Mouse (Mus musculus) hindlimb bud, embryonic 11.5 days (tissue): ENCODE measurements at regions not wholly inside any gene's neighbourhood (a gene's known extent, or its start where the extent isn't known, plus 50 kb on each side); places are given as distances from the start of the nearest gene placed in this dataset.

ENCODE experiments used
- DNase-seq: peaks from one replicate; pipeline ENCODE4 v3.0.0-alpha.2; 2012; ENCODE audit warnings: low read depth, low spot score; ENCODE audit errors: extremely low spot score

DNA sequence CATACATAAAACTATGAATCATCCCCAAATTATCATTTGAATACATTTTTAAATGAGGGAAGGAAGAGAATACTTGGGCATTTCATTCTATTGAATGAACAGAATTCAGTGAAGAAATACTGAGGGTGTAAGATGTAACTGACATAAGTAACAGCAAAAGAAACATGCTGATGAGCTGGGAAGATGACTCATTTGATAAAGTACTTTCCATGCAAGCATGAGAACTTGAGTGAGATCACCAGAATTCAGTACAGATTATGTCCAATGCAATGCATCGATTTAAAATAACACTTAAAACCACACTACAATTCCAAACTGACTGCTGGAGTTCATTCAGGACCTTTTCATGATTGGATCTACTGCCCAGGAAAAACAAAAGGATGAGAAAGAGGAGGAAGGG, 3467.1 kb upstream of the Gm7489 start:
- no peak for DNase-seq

DNA sequence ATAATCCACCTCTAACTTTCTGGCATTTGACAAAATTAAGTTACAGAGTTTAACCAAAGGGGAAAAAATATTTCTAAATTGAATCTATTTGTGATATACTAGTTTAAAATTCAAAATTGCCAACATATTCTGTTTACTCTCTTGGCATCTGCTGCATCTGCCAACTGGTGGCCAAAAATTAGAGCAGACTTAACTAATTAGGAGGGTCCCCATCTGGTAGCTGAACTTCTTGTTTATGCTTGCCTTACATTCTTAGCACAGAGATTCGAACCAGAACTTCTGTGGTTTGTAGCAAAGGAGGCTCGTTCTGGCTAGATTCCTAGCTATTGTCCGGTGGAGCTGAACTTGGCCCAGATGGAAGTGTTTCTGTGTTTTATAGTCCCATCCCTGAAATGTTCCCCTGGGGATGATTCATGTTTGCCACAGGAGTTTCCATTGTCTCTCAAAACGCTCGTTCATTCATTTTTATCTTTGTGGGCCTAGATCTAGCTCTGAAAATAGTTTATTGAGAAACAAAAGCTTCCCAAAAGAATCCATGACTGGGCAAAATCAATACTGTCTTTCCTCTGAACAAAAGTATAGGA, 3461.5 kb upstream of the Gm7489 start:
- DNase-seq, result no peak

DNA sequence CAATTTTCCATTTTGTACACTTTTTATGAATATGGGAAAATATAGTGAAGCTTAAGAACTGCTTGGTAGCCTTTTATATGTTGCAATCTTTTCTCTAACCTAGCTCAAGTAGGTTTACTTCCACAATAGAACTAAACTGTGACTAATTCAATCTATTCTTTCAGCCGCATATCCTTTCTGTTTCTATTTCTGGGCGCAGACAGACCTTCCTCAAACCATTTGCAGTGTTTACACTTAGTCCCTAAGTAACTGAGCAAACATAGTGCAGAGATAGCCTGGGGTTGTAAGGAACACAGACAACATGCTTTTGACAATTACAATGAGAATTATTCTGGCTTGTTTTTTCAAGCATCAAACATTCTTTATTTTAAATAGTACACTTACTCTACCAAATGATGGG, 3435.1 kb upstream of the Gm7489 start:
- no peak for DNase-seq

DNA sequence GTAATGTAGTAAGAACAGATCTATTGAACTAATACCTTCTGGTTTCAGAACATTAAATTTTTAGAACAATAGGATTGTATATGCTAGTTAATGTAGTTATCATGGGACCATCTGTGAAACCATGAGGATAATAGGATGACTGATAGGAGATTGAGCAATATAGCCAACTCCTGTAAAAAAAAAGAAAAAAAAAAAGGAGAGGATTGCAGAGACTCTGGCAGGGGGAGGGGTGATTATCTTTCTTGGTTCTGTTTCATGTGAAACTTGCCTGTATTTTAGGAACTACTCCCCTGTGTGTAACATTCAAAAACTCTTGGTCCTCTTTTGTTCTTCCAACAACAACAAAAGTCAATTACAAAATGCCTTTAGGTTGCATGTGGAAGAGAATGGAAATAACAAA, 3412.1 kb upstream of the Gm7489 start:
- no peak for DNase-seq

DNA sequence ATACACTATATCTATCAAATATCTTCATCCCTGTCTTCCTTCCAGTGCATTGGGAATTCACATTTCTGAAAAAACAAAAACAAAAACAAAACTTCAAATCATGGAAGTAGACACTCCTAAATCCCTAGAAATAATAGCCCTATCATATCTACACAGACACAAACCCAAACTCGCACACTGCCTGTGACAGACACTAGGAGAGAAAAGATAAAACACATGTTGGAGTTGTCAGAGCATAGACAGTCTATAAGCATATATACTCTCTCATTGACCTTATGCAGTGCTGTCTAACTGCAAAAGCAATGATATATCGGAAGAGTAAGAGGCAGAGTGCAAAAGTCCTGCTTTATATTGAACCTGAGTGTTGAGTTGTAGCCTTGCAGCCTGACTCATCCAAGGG, 3386.0 kb upstream of the Gm7489 start:
- DNase-seq, result no peak

DNA sequence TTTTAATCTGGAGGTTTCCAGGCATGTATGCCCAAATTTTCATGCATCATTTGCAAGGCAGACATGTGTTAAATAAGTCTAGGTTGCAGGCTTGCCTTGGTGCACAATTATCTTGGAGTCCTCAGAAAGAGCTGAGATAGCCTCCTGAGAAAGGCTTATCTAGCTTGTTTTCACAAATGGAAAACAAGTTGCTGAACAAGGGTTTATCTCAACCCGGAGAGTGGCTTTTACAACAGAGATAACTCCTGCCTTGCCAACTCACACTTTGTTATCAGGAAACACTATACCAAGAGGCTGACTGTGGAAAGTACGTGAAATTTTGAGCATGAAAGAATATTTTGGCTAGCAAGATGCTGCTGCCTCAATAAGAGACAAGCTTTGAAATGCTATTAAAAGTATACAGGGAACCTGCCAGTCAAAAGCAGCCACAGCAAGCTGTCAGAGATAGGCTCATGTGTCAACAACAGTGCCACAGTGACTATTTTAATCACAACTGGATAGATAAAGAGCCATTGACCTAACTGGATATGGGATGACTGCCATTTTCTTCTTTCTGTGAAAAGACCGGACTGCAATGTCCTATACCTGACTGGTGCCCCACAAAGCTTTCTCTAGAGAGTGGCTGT, 3376.6 kb upstream of the Gm7489 start:
- DNase-seq, result no peak

DNA sequence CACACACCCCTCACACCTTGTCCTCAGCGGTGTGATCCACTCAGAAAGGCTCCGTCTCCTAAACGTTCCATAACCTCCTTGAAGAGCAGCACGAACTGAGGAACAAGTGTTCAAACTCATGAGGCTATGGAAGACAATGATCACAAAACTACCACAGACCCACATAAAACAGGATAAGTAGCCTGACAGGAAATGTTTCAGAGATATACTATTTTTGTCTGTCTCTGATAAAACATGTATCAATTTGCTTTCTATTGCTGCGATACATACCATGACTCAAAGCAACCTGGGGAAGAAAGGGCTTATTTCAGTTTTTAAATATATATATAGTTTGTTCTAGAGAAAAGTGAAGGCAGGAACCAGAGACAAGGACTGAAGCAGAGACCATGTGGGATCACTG, 3371.7 kb upstream of the Gm7489 start:
- no peak for DNase-seq

DNA sequence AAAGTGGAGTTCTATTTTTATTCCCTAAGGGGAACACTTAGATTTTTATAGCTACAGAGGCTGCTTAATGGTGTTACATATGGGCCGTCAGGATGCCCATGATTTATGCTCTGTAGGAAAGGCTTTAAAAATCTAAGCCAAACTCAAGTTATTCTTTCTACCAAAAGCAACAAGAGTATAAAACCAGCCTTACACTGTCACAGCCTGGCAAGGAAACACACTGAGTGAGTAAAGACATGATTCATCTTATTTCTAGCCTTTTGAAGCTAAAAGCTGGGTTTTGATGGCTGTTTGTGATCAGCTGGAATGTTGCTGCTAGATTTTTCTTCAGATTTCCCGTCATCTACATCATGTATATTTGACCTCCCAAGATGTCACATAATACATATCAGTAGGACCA, 3359.9 kb upstream of the Gm7489 start:
- no peak for DNase-seq

DNA sequence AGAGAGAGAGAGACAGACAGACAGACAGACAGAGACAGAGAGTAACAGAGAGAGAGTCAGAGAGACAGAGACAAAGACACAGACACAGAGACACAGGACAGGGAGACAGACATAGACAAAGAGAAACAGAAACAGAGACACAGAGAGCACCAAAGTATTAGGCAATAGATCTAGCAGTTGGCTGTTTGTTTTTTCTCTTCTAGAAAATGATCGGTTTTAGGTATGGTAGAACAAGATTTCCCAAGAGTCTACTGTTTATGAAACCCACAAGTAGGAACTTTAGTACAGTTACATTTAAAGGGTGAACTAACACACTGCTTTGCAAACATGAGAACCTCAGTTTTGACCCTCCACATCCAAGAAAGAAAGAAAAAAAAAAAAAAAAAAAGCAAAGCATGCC, 3350.2 kb upstream of the Gm7489 start:
- DNase-seq, result no peak

DNA sequence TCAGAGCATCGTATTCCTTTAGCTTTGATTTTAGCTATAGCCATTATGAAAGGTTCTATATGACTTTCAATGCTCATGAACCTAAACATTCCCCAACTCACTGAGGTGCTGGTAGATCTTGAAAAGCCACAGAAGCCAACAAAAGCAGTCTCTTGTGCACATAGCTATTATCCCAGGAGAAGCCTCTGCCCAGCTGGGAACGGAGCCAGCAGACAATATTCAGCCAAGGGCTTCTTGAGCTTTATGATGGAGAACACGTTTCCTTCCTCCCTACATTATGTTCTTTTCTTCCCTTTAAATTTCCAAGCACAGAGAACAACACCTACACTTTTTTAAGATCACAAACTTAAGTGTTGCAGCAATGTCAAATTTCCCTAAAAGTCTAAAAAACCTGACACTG, 3321.1 kb upstream of the Gm7489 start:
- DNase-seq, result no peak

DNA sequence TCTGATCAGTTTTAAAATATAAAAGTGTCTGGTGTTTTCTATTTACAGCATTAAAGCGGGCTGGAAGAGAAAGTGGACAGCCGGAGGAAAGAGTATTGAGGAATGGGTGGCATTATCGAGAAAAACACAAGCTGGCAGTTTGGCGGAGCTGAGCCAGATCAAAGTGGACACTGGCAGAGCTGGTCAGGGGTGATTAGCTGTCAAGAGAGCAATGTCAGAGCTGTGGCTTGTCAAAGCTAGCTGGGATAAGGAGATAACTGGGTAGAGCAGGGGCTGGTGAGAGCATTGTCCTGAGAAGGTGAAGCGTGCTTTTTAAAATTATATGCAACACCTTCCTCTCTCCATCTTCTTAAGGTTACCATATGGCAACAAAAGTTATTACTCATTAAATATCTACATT, 3303.9 kb upstream of the Gm7489 start:
- no peak for DNase-seq

DNA sequence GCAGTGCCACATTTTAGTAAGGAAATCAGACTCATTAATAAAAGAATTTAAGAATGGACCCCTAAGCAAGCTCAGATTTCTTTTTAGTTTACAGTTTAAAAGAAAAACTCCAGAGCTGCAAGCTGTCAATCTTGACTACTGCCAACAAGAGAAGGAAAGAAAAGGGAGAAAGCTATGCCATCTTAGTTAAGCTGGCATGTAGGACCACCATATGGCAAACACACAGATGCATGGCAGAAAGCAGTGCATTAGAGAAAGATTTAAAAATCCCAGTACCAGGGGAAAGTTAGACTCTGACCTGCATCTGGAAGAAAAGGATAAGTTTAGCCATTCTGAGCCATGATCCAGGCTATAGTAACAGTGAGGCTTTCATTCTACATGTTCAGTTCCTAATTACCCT, 3300.8 kb upstream of the Gm7489 start:
- DNase-seq, result no peak

DNA sequence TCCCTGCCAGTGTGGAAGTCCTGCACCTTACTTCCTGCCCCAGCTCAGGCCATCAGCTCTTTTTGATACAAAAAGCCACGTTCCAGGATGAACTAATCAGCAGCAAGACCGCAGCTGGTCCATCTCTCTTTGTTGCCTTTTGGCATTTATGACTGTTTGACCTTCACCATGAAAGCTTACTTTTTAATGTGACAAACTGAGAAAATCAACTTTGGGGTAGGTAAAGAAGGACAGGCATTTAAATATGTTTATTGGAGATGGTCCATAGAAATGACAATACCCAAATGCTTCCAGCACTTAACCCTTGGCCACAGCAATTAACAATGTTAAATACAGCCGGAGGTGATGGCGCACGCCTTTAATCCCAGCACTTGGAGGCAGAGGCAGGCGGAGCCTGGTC, 3299.2 kb upstream of the Gm7489 start:
- no peak for DNase-seq
